ENCODE assay signal across 8 mouse cellular contexts in genomic region chr12:86652570-86653041, GRCm38 (mm10). TPM values are rescaled to one million over a fixed set of nuclear protein-coding genes. Genes with fewer than 3 reads are reported as not detected.
DNase-seq lines count a peak whose midpoint lies in the region; ATAC-seq lines count a peak whose summit lies in the region.

No protein-coding gene starts in this region.

- DNase-seq in 3T3-L1 (ENCODE audit: low read depth, low spot score), result peak; percentile 85
- DNase-seq in adrenal gland, postnatal 25 days, result peak; percentile 78
- peak; percentile 30 to 59 for DNase-seq in frontal cortex, postnatal 25 days (ENCODE audit: low spot score in 2 of 2)
- peak; percentile 97 for DNase-seq in heart, postnatal 4 days
- DNase-seq in layer of hippocampus, postnatal 10 days (ENCODE audit: low spot score in 2 of 2), result peak; percentile 82 to 84
- DNase-seq in lung, postnatal 4 days, result peak; percentile 89 to 92
- DNase-seq in telencephalon, adult 2 months (ENCODE audit: low read depth, low spot score), result peak; percentile 81

- no peak for ATAC-seq in erythroid progenitor cell, adult 5-6 weeks (replicated peaks; ENCODE audit: low FRiP score, poor library complexity, severe bottlenecking)

RNA-seq across cellular contexts. Expression of gene Vash1, which starts 25.9 kb away (rescaled TPM):
- 4.3 and 5.6 TPM in 2 replicates for total RNA-seq in adrenal gland, postnatal 25 days (2021)
- 10 to 100 TPM; 53.5 to 56.7 TPM for total RNA-seq in heart, postnatal 4 days (2021)
- total RNA-seq in layer of hippocampus, postnatal 10 days (2021), result 100 to 1,000 TPM in 1 of 2 experiments, 10 to 100 TPM in 1; 98.5 to 104 TPM
- not detected in 2 replicates for total RNA-seq in erythroid progenitor cell, adult 5-6 weeks (2015; ENCODE audit: low replicate concordance)
- not detected in 2 replicates for total RNA-seq in erythroid progenitor cell, adult 5-6 weeks (2017; ENCODE audit: low replicate concordance)

Comparison
In these comparisons a context has a peak if more than half of its experiments do, and no peak if none do; other contexts are left out.
1. DNase-seq: peak in every context shown above with its lines; median percentile 97 in heart, postnatal 4 days; 90 in lung, postnatal 4 days; 85 in 3T3-L1; 83 in layer of hippocampus, postnatal 10 days; 81 in telencephalon, adult 2 months; 78 in adrenal gland, postnatal 25 days; 44 in frontal cortex, postnatal 25 days.